Mouse (Mus musculus) liver, embryonic 14.5 days (tissue): Measurements from ENCODE around the gene Fbxo39.

Source experiments
- CTCF ChIP-seq: IDR thresholded peaks from 2 replicates; pipeline ENCODE4 v1.5.1; 2016; ENCODE audit warnings: antibody characterized with exemption, low read depth, control low read depth
- EP300 ChIP-seq: IDR thresholded peaks from 2 replicates; pipeline ENCODE4 v1.6.1; 2016; ENCODE audit warnings: antibody characterized with exemption, low read depth

DNA sequence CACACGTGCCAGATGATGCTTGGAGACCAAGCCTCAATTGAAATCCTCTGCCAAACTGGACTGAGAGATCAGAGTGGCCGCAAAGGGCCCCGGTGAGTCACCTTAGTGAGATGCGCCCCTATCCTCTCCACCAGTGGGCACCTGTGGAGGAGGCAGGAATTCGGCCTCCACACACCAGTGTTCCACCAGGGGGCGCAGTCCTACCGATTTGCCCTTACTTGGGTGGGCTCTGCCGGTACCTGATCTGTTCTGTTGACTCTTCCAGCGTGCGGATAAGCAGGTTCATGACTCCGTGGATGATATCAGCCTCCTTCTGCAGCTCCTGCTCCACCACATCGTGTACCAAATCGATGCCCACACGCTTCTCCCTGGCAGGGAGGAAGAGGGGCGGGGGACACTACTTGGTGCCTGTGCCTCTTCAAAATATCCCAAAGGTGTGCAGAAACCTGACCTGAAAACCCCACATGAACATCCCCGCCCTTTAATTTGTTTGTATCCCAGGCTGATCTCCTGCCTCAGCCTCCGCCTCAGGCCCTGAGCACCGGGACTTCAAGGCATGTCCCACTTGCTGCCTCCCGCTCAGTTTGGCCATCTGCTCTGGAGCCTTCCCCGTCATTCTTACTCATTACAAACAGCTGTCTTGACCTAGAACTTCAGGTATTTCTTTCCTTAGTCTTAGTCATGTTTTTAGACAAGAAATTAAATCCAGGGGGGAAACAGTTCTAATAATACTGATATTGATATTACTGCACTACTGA lies 40.9 kb downstream of the Fbxo39 start:
- peak; percentile 95 for TF ChIP-seq CTCF
- no peak for TF ChIP-seq EP300
